Mouse (Mus musculus) MEL (cell line): ENCODE measurements around the gene Rbck1.
A peak's percentile ranks its signal among the peaks of the same experiment; 100 is the strongest.

ENCODE experiments used
- CTCF ChIP-seq, 3 experiments: IDR thresholded peaks in 2 of 3; conservative IDR thresholded peaks in 1 of 3; 2 replicates each; pipeline ENCODE4 v1.5.1; 2011 to 2012; ENCODE audit warnings: low read length in 3 of 3, low read depth in 2 of 3, mild to moderate bottlenecking in 2 of 3, improper control_type of control experiment in 1 of 3, inconsistent platforms in 1 of 3, mixed read lengths in 1 of 3, moderate library complexity in 1 of 3; ENCODE audit not compliant: control insufficient read depth in 1 of 3, insufficient read depth in 1 of 3, poor library complexity in 1 of 3, severe bottlenecking in 1 of 3
- ELF1 ChIP-seq: IDR thresholded peaks from 2 replicates; pipeline ENCODE4 v1.6.1; 2014; ENCODE audit warnings: low read depth, mild to moderate bottlenecking, inconsistent platforms, low read length, improper control_type of control experiment, moderate library complexity
- MAFK ChIP-seq: IDR thresholded peaks from 2 replicates; pipeline ENCODE4 v1.6.1; 2011; ENCODE audit warnings: low read depth, mild to moderate bottlenecking, low read length, improper control_type of control experiment, borderline replicate concordance
- NRF1 ChIP-seq: IDR thresholded peaks from 2 replicates; pipeline ENCODE4 v1.6.1; 2014; ENCODE audit warnings: low read depth, mild to moderate bottlenecking, inconsistent platforms, low read length, improper control_type of control experiment, moderate library complexity; ENCODE audit not compliant: poor library complexity, insufficient read depth, severe bottlenecking
- POLR2A ChIP-seq, 2 experiments: IDR thresholded peaks; 2 replicates each; pipeline ENCODE4 v1.6.1; 2011 to 2012; ENCODE audit warnings: low read length in 2 of 2, mild to moderate bottlenecking in 2 of 2, control low read depth in 1 of 2, improper control_type of control experiment in 1 of 2, low read depth in 1 of 2, moderate library complexity in 1 of 2; ENCODE audit not compliant: control insufficient read depth in 1 of 2, insufficient read depth in 1 of 2, poor library complexity in 1 of 2
- UBTF ChIP-seq: IDR thresholded peaks from 2 replicates; pipeline ENCODE4 v1.6.1; 2012; ENCODE audit warnings: low read depth, mild to moderate bottlenecking, inconsistent platforms, low read length, improper control_type of control experiment, moderate library complexity, borderline replicate concordance; ENCODE audit not compliant: insufficient read depth

DNA sequence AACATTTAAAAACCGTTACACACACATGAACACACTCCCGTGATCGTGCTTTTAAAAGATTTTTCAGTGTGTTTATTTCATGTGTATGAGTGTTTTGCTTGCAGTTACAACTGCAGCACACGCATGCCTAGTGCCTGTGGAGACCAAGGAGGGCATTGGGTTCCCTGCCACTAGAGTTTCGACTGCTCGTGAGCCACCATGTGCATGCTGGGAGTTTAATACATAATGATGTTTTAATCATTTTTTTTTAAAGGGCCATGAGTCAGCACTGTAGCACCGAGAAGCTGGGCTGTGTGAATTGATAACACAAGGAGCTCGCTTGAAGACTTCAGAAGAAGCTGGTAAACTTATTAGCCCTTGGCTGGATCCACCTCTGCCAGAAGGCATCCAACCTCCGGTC, 41.1 kb upstream of the Rbck1 start:
- TF ChIP-seq UBTF (no peak), CTCF (IDR thresholded peaks at IDR 0.05 in 2 of 3, conservative IDR thresholded peaks at IDR 0.05 in 1 of 3; ENCODE audit: control insufficient read depth in 1 of 3, insufficient read depth in 1 of 3, low read depth in 2 of 3, low read length in 3 of 3, poor library complexity in 1 of 3, severe bottlenecking in 1 of 3) (no peak), POLR2A (IDR thresholded peaks at IDR 0.05; ENCODE audit: control insufficient read depth in 1 of 2, insufficient read depth in 1 of 2, low read depth in 1 of 2, low read length in 2 of 2, poor library complexity in 1 of 2) (peak in 1 of 2 experiments; percentile 42; a peak in 1 of 4 replicates), NRF1 (peak; percentile 56), MAFK (0 out of 2 replicates have a peak, but pooled peaks have one; percentile 57), ELF1 (no peak)
